Mouse (Mus musculus) testis, adult 2 months (tissue): Measurements from ENCODE around the gene Wdr46. TPM values are rescaled to one million over a fixed set of nuclear protein-coding genes. Genes with fewer than 3 reads are reported as not detected.
"Not testable (repeated sequence)": the region's sequence is repeated elsewhere in the genome, so short reads cannot be mapped to it uniquely, and the experiment has no call there.

Source experiments
- H3K27ac ChIP-seq: fragments of 200-500 bp; 2 replicates; pipeline ENCODE4 v1.5.1; 2012; ENCODE audit warnings: low read depth, low read length; ENCODE audit not compliant: control insufficient read depth, insufficient read depth
- H3K27me3 ChIP-seq: fragments of 200-500 bp; 2 replicates; pipeline ENCODE4 v1.6.1; 2012; ENCODE audit warnings: mild to moderate bottlenecking, low read length, moderate library complexity; ENCODE audit not compliant: control insufficient read depth, insufficient read depth
- H3K36me3 ChIP-seq: fragments of 200-500 bp; 2 replicates; pipeline ENCODE4 v1.6.1; 2012; ENCODE audit warnings: mild to moderate bottlenecking, low read length; ENCODE audit not compliant: control insufficient read depth, insufficient read depth
- H3K4me1 ChIP-seq: fragments of 200-500 bp; 2 replicates; pipeline ENCODE4 v1.6.1; 2012; ENCODE audit warnings: low read length; ENCODE audit not compliant: control insufficient read depth, insufficient read depth
- H3K4me3 ChIP-seq: fragments of 200-500 bp; 2 replicates; pipeline ENCODE4 v1.5.1; 2012; ENCODE audit warnings: low read depth, mild to moderate bottlenecking, low read length, moderate library complexity, mixed read lengths; ENCODE audit not compliant: control insufficient read depth
- CTCF ChIP-seq: fragments of 200-500 bp; IDR thresholded peaks from 2 replicates; pipeline ENCODE4 v1.5.1; 2012; ENCODE audit warnings: low read depth, mild to moderate bottlenecking, inconsistent platforms, low read length, moderate library complexity; ENCODE audit not compliant: control insufficient read depth, insufficient read depth, insufficient replicate concordance
- POLR2A ChIP-seq: fragments of 200-500 bp; IDR thresholded peaks from 2 replicates; pipeline ENCODE4 v1.6.1; 2012; ENCODE audit warnings: low read depth, mild to moderate bottlenecking, inconsistent platforms, low read length, moderate library complexity; ENCODE audit not compliant: control insufficient read depth
- polyA plus RNA-seq: library from polyadenylated mRNA; depleted of rRNA; stranded (reverse); fragments of >200 nt; gene quantifications from 2 replicates; pipeline ENCODE4 v1.2.3, GENCODE M21; 2012

The Wdr46 gene
- polyA plus RNA-seq, 1 experiment = 25.4 TPM

GRCm38 (mm10) chr17:33943454-33943853 lies 3.0 kb downstream of the Wdr46 start:
- H3K27ac ChIP-seq = no peak overlapping the region
- TF ChIP-seq CTCF (no peak), POLR2A (no peak)
- H3K36me3 ChIP-seq = 0 out of 2 replicates have a peak, but pooled peaks cover 1% of the 10 kb centered on the region
- H3K4me1 ChIP-seq = peaks cover 18% of the 10 kb centered on the region
- no peak overlapping the region for H3K4me3 ChIP-seq
- H3K27me3 ChIP-seq = no peaks in the 10 kb centered on the region

GRCm38 (mm10) chr17:33947430-33948089 lies 7.1 kb downstream of the Wdr46 start:
- H3K27ac ChIP-seq = no peak overlapping the region
- no peaks in the 10 kb centered on the region for H3K27me3 ChIP-seq
- H3K4me3 ChIP-seq = no peak overlapping the region
- 0 out of 2 replicates have a peak, but pooled peaks cover 1% of the 10 kb centered on the region for H3K36me3 ChIP-seq
- TF ChIP-seq CTCF = no peak
- no peak for TF ChIP-seq POLR2A
- peaks cover 17% of the 10 kb centered on the region for H3K4me1 ChIP-seq

GRCm38 (mm10) chr17:33948090-33948904 lies 7.8 kb downstream of the Wdr46 start:
- TF ChIP-seq CTCF (no peak), POLR2A (no peak)
- peaks cover 17% of the 10 kb centered on the region for H3K4me1 ChIP-seq
- no peak overlapping the region for H3K4me3 ChIP-seq
- H3K27me3 ChIP-seq = no peaks in the 10 kb centered on the region
- H3K36me3 ChIP-seq = peaks cover 1% of the 10 kb centered on the region; the same call in 1 of the 2 replicates
- H3K27ac ChIP-seq = no peak overlapping the region

GRCm38 (mm10) chr17:33948905-33949537 lies 8.6 kb downstream of the Wdr46 start:
- Histone ChIP-seq H3K27me3 (no peaks in the 10 kb centered on the region), H3K36me3 (peaks cover 1% of the 10 kb centered on the region; the same call in 1 of the 2 replicates), H3K4me1 (peaks cover 17% of the 10 kb centered on the region), H3K4me3 (no peak overlapping the region), H3K27ac (no peak overlapping the region)
- TF ChIP-seq CTCF (no peak), POLR2A (no peak)

- TF ChIP-seq CTCF (no peak), POLR2A (no peak)
- no peak overlapping the region; the same call in 1 of the 2 replicates for H3K4me3 ChIP-seq
- H3K27me3 ChIP-seq = no peaks in the 10 kb centered on the region
- no peaks in the 10 kb centered on the region; the same call in 1 of the 2 replicates for H3K36me3 ChIP-seq
- no peak overlapping the region for H3K27ac ChIP-seq
- H3K4me1 ChIP-seq = peaks cover 19% of the 10 kb centered on the region
Measured at GRCm38 (mm10) chr17:33950131-33950625, 9.7 kb downstream of the Wdr46 start.

GRCm38 (mm10) chr17:33951021-33951946 lies 10.8 kb downstream of the Wdr46 start, which contains the start of gene B3galt4:
Gene B3galt4 (minus strand): TSS chr17:33951488.
- H3K36me3 ChIP-seq = no peaks in the 10 kb centered on the region; the same call in 1 of the 2 replicates
- peak within 1 kb of the TSS; percentile 60 for H3K4me3 ChIP-seq
- H3K4me1 ChIP-seq = peaks cover 20% of the 10 kb centered on the region
- H3K27ac ChIP-seq = peak within 1 kb of the TSS; percentile 19; the same call in 1 of the 2 replicates
- peak; percentile 59; the same call in 1 of the 2 replicates for TF ChIP-seq POLR2A
- no peak for TF ChIP-seq CTCF
- no peaks in the 10 kb centered on the region for H3K27me3 ChIP-seq

GRCm38 (mm10) chr17:33952015-33952414 lies 11.6 kb downstream of the Wdr46 start:
- H3K27me3 ChIP-seq, H3K4me3 ChIP-seq, H3K27ac ChIP-seq, H3K36me3 ChIP-seq: not testable (repeated sequence)
- H3K4me1 ChIP-seq = peaks cover 22% of the 10 kb centered on the region
